Mouse (Mus musculus): Measurements from ENCODE around the gene Tmem131l.

The Tmem131l gene

GRCm38 (mm10) chr3:84048729-84049175 is 8.8 kb upstream of the Tmem131l start:
- no peak for DNase-seq (ENCODE audit: low read depth, low spot score)

GRCm38 (mm10) chr3:84046206-84046605 is 6.2 kb upstream of the Tmem131l start:
- no peak for DNase-seq (ENCODE audit: low read depth, low spot score)

- no peak for DNase-seq (ENCODE audit: low read depth, low spot score)
Measured at GRCm38 (mm10) chr3:84041739-84042138, 1.8 kb upstream of the Tmem131l start.

- DNase-seq (ENCODE audit: low read depth, low spot score): peak; percentile 57
Measured at GRCm38 (mm10) chr3:84040476-84041082, 604 bp upstream of the Tmem131l start.

GRCm38 (mm10) chr3:84038981-84039645 is 862 bp downstream of the Tmem131l start:
- DNase-seq (ENCODE audit: low read depth, low spot score): no peak

GRCm38 (mm10) chr3:84038126-84038525 is 1.8 kb downstream of the Tmem131l start:
- DNase-seq (ENCODE audit: low read depth, low spot score): no peak

GRCm38 (mm10) chr3:84037536-84037935 is 2.4 kb downstream of the Tmem131l start:
- DNase-seq (ENCODE audit: low read depth, low spot score): no peak

- no peak for DNase-seq (ENCODE audit: low read depth, low spot score)
Measured at GRCm38 (mm10) chr3:84036866-84037265, 3.1 kb downstream of the Tmem131l start.

GRCm38 (mm10) chr3:84035728-84036364 is 4.1 kb downstream of the Tmem131l start:
- DNase-seq (ENCODE audit: low read depth, low spot score): no peak

- no peak for DNase-seq (ENCODE audit: low read depth, low spot score)
Measured at GRCm38 (mm10) chr3:84034115-84034780, 5.7 kb downstream of the Tmem131l start.

GRCm38 (mm10) chr3:84032933-84033730 is 6.8 kb downstream of the Tmem131l start:
- no peak for DNase-seq (ENCODE audit: low read depth, low spot score)

GRCm38 (mm10) chr3:84032419-84032818 is 7.6 kb downstream of the Tmem131l start:
- no peak for DNase-seq (ENCODE audit: low read depth, low spot score)

GRCm38 (mm10) chr3:84031216-84031615 is 8.8 kb downstream of the Tmem131l start:
- no peak for DNase-seq (ENCODE audit: low read depth, low spot score)

GRCm38 (mm10) chr3:84028968-84029367 is 11.0 kb downstream of the Tmem131l start:
- DNase-seq (ENCODE audit: low read depth, low spot score): no peak

- no peak for DNase-seq (ENCODE audit: low read depth, low spot score)
Measured at GRCm38 (mm10) chr3:84027691-84028159, 12.2 kb downstream of the Tmem131l start.

- DNase-seq (ENCODE audit: low read depth, low spot score): no peak
Measured at GRCm38 (mm10) chr3:84024512-84025072, 15.4 kb downstream of the Tmem131l start.

- no peak for DNase-seq (ENCODE audit: low read depth, low spot score)
Measured at GRCm38 (mm10) chr3:84022723-84023122, 17.3 kb downstream of the Tmem131l start.

- DNase-seq (ENCODE audit: low read depth, low spot score): no peak
Measured at GRCm38 (mm10) chr3:84022201-84022584, 17.8 kb downstream of the Tmem131l start.

- no peak for DNase-seq (ENCODE audit: low read depth, low spot score)
Measured at GRCm38 (mm10) chr3:84021217-84022200, 18.5 kb downstream of the Tmem131l start.

GRCm38 (mm10) chr3:84020528-84020927 is 19.4 kb downstream of the Tmem131l start:
- no peak for DNase-seq (ENCODE audit: low read depth, low spot score)
